Mouse (Mus musculus): ENCODE measurements around the gene Kcnq4.

- TF ChIP-seq CTCF (IDR thresholded peaks at IDR 0.05; ENCODE audit: low read depth, low read length) (no peak), POLR2A (IDR thresholded peaks at IDR 0.05; ENCODE audit: borderline replicate concordance, low read depth, low read length) (no peak)
Observed at GRCm38 (mm10) chr4:120687282-120687681, 61.1 kb downstream of the Kcnq4 start.

Data from bone marrow macrophage, adult 2 months (primary cell).